Mouse (Mus musculus): ENCODE measurements at regions not wholly inside any gene's neighbourhood (a gene's known extent, or its start where the extent isn't known, plus 50 kb on each side); places are given as distances from the start of the nearest gene placed in this dataset.

DNA sequence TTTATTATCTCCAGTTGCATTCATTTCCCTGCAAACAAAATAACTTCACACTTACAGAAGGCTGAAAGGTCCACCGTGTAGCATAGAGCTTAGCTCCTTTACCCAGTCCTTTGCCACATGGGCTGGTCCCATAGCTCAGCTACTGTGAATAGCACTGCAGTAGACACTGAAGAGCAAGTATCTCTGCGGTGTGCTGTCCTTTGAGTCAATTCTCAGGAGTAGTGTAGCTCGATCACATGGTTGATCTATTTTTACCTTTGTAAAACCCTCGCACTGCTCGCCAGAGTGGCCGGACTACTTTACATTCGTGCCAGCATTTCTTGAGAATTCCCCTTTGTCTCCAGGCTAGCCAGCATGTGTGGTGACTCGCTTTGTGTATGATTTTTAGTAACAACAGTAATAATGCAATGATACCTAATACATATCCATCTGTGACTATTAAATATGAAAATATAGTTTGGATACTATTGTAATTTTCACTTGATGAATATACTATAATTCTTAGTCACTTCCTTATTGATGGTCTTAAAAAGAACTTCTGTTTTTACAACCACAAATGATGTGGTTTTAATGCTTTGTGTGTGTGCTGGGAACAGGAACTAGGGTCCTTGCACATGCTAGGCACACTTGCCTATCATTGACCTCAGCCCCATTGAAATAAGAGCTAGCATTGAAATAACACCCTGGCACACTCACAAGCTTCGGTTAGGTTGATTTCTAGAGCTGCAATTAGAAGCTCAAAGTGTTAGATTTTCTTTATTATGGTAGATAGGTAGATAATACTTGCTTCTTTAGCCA lies 257.7 kb upstream of the Atp11b start:
- Histone ChIP-seq H3K36me3 (ENCODE audit: control insufficient read depth, insufficient read depth, low read length) (no peaks in the 10 kb centered on the region), H3K9ac (ENCODE audit: low read length) (no peak overlapping the region), H3K4me2 (ENCODE audit: low read depth, low read length, severe bottlenecking) (no peak overlapping the region), H3K9me3 (ENCODE audit: control insufficient read depth, low read length) (no peaks in the 10 kb centered on the region), H3K4me1 (replicated peaks; ENCODE audit: control insufficient read depth, insufficient read depth, low read length) (no peaks in the 10 kb centered on the region), H3K27ac (ENCODE audit: low read depth, low read length) (no peak overlapping the region), H3K4me3 (ENCODE audit: low read depth, low read length) (no peak overlapping the region), H3K27me3 (ENCODE audit: control insufficient read depth, insufficient read depth, low read length) (no peaks in the 10 kb centered on the region)
- 84% methylated on average over 9 of the region's 9 CpGs for WGBS
- ATAC-seq (replicated peaks; ENCODE audit: low FRiP score), result no peak
- DNase-seq (ENCODE audit: low spot score), result no peak

GRCm38 (mm10) chr3:35510314-35510713 lies 243.6 kb upstream of the Atp11b start:
- H3K36me3 ChIP-seq (ENCODE audit: control insufficient read depth, insufficient read depth, low read length), result no peaks in the 10 kb centered on the region
- WGBS, result 69% methylated on average over 1 of the region's 1 CpGs
- DNase-seq (ENCODE audit: low spot score) (no peak), ATAC-seq (replicated peaks; ENCODE audit: low FRiP score) (no peak)
- no peak overlapping the region for H3K4me3 ChIP-seq (ENCODE audit: low read depth, low read length)
- no peak overlapping the region for H3K9ac ChIP-seq (ENCODE audit: low read length)
- no peak overlapping the region for H3K27ac ChIP-seq (ENCODE audit: low read depth, low read length)
- H3K27me3 ChIP-seq (ENCODE audit: control insufficient read depth, insufficient read depth, low read length), result no peaks in the 10 kb centered on the region
- H3K4me1 ChIP-seq (replicated peaks; ENCODE audit: control insufficient read depth, insufficient read depth, low read length), result no peaks in the 10 kb centered on the region
- no peak overlapping the region for H3K4me2 ChIP-seq (ENCODE audit: low read depth, low read length, severe bottlenecking)
- H3K9me3 ChIP-seq (ENCODE audit: control insufficient read depth, low read length), result no peaks in the 10 kb centered on the region

GRCm38 (mm10) chr3:35516517-35516916 lies 237.4 kb upstream of the Atp11b start:
- H3K4me3 ChIP-seq (ENCODE audit: low read depth, low read length), result no peak overlapping the region
- no peaks in the 10 kb centered on the region for H3K27me3 ChIP-seq (ENCODE audit: control insufficient read depth, insufficient read depth, low read length)
- 88% methylated on average over 4 of the region's 4 CpGs for WGBS
- H3K4me2 ChIP-seq (ENCODE audit: low read depth, low read length, severe bottlenecking), result no peak overlapping the region
- no peak overlapping the region for H3K9ac ChIP-seq (ENCODE audit: low read length)
- H3K4me1 ChIP-seq (replicated peaks; ENCODE audit: control insufficient read depth, insufficient read depth, low read length), result no peaks in the 10 kb centered on the region
- no peaks in the 10 kb centered on the region for H3K9me3 ChIP-seq (ENCODE audit: control insufficient read depth, low read length)
- H3K36me3 ChIP-seq (ENCODE audit: control insufficient read depth, insufficient read depth, low read length), result no peaks in the 10 kb centered on the region
- DNase-seq (ENCODE audit: low spot score) (no peak), ATAC-seq (replicated peaks; ENCODE audit: low FRiP score) (no peak)
- no peak overlapping the region for H3K27ac ChIP-seq (ENCODE audit: low read depth, low read length)

- Histone ChIP-seq H3K9me3 (ENCODE audit: control insufficient read depth, low read length) (no peaks in the 10 kb centered on the region), H3K27ac (ENCODE audit: low read depth, low read length) (no peak overlapping the region), H3K4me1 (replicated peaks; ENCODE audit: control insufficient read depth, insufficient read depth, low read length) (no peaks in the 10 kb centered on the region), H3K9ac (ENCODE audit: low read length) (no peak overlapping the region), H3K4me3 (ENCODE audit: low read depth, low read length) (no peak overlapping the region), H3K4me2 (ENCODE audit: low read depth, low read length, severe bottlenecking) (no peak overlapping the region), H3K27me3 (ENCODE audit: control insufficient read depth, insufficient read depth, low read length) (no peaks in the 10 kb centered on the region), H3K36me3 (ENCODE audit: control insufficient read depth, insufficient read depth, low read length) (no peaks in the 10 kb centered on the region)
- no peak for DNase-seq (ENCODE audit: low spot score)
- ATAC-seq (replicated peaks; ENCODE audit: low FRiP score), result no peak
- WGBS, result 66% methylated on average over 3 of the region's 3 CpGs
Observed at GRCm38 (mm10) chr3:35520131-35520530, 233.8 kb upstream of the Atp11b start.

DNA sequence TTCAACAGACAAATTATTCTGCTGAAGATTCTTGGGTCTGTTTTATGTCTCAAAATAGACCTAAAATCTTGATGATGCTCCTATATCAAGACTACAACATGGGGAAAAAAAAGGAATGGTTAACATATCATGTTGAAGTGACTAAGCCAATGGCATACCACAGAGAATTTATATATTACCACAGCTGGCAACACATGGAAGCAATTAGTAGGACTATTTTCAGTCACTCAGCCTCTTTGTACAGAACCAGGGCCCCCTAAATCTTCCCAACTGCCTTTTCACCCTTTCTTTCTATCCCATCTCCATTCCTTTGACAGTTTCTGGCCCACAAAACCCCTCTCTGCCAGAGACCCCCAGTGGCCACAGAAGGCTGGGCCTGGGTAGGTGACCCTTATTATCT lies 206.2 kb upstream of the Atp11b start:
- no peaks in the 10 kb centered on the region for H3K36me3 ChIP-seq (ENCODE audit: control insufficient read depth, insufficient read depth, low read length)
- H3K9me3 ChIP-seq (ENCODE audit: control insufficient read depth, low read length), result no peaks in the 10 kb centered on the region
- H3K27me3 ChIP-seq (ENCODE audit: control insufficient read depth, insufficient read depth, low read length), result no peaks in the 10 kb centered on the region
- H3K9ac ChIP-seq (ENCODE audit: low read length), result no peak overlapping the region
- no peak overlapping the region for H3K4me3 ChIP-seq (ENCODE audit: low read depth, low read length)
- no peak overlapping the region for H3K27ac ChIP-seq (ENCODE audit: low read depth, low read length)
- no peak overlapping the region for H3K4me2 ChIP-seq (ENCODE audit: low read depth, low read length, severe bottlenecking)
- DNase-seq (ENCODE audit: low spot score), result no peak
- no peak for ATAC-seq (replicated peaks; ENCODE audit: low FRiP score)
- H3K4me1 ChIP-seq (replicated peaks; ENCODE audit: control insufficient read depth, insufficient read depth, low read length), result no peaks in the 10 kb centered on the region

GRCm38 (mm10) chr3:35551791-35552190 lies 202.1 kb upstream of the Atp11b start:
- Histone ChIP-seq H3K4me2 (ENCODE audit: low read depth, low read length, severe bottlenecking) (no peak overlapping the region), H3K27me3 (ENCODE audit: control insufficient read depth, insufficient read depth, low read length) (no peaks in the 10 kb centered on the region), H3K9me3 (ENCODE audit: control insufficient read depth, low read length) (no peaks in the 10 kb centered on the region), H3K9ac (ENCODE audit: low read length) (no peak overlapping the region), H3K4me1 (replicated peaks; ENCODE audit: control insufficient read depth, insufficient read depth, low read length) (no peaks in the 10 kb centered on the region), H3K27ac (ENCODE audit: low read depth, low read length) (no peak overlapping the region), H3K4me3 (ENCODE audit: low read depth, low read length) (no peak overlapping the region), H3K36me3 (ENCODE audit: control insufficient read depth, insufficient read depth, low read length) (no peaks in the 10 kb centered on the region)
- ATAC-seq (replicated peaks; ENCODE audit: low FRiP score) (no peak), DNase-seq (ENCODE audit: low spot score) (no peak)
- 85% methylated on average over 9 of the region's 9 CpGs for WGBS

DNA sequence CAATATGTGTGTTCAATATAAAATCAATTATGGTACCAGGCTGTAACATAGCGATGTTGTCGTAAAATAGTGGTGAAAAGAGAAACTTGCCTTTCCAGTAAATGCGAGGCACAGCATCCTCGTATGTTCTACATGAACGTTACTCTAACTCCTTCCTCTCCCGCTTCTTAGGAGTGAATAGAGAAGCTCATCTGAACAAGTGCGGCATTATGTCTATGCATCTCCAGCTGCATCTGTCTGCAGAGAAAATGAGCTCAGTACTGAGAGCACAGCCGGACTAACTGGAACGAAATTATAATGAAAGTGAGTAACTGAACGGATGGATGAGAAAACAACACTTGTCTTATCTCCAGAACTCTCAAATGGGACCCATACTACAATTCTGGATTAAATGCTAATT lies 193.5 kb upstream of the Atp11b start:
- no peaks in the 10 kb centered on the region for H3K9me3 ChIP-seq (ENCODE audit: control insufficient read depth, low read length)
- no peak for DNase-seq (ENCODE audit: low spot score)
- no peak overlapping the region for H3K9ac ChIP-seq (ENCODE audit: low read length)
- H3K4me2 ChIP-seq (ENCODE audit: low read depth, low read length, severe bottlenecking), result no peak overlapping the region
- H3K27me3 ChIP-seq (ENCODE audit: control insufficient read depth, insufficient read depth, low read length), result no peaks in the 10 kb centered on the region
- 91% methylated on average over 10 of the region's 10 CpGs for WGBS
- ATAC-seq (replicated peaks; ENCODE audit: low FRiP score), result no peak
- 0 out of 2 replicates have a peak, but pooled peaks cover 2% of the 10 kb centered on the region for H3K4me1 ChIP-seq (replicated peaks; ENCODE audit: control insufficient read depth, insufficient read depth, low read length)
- no peaks in the 10 kb centered on the region for H3K36me3 ChIP-seq (ENCODE audit: control insufficient read depth, insufficient read depth, low read length)
- no peak overlapping the region for H3K27ac ChIP-seq (ENCODE audit: low read depth, low read length)
- H3K4me3 ChIP-seq (ENCODE audit: low read depth, low read length), result no peak overlapping the region

DNA sequence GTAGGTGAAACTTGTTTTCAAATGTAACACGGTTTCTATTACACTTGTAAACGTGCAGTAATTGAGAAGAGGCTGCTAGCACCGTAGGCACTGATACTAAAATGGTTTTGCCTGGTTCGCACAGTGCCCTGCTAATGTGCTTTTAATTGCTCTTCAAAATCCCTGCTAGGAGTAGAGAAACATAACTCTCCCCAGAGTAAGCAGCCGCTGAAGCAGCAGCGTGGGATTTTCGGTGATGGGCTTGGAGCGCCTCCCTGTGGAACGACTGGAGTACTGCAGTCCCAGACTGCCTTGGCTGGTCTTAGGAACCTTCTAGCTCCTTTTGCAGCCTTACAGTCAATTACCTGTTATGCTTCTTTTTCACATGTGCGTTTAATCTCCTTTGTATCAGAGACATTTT lies 179.5 kb upstream of the Atp11b start:
- Histone ChIP-seq H3K4me3 (ENCODE audit: low read depth, low read length) (no peak overlapping the region), H3K36me3 (ENCODE audit: control insufficient read depth, insufficient read depth, low read length) (no peaks in the 10 kb centered on the region), H3K27me3 (ENCODE audit: control insufficient read depth, insufficient read depth, low read length) (no peaks in the 10 kb centered on the region), H3K4me2 (ENCODE audit: low read depth, low read length, severe bottlenecking) (no peak overlapping the region), H3K27ac (ENCODE audit: low read depth, low read length) (no peak overlapping the region), H3K4me1 (replicated peaks; ENCODE audit: control insufficient read depth, insufficient read depth, low read length) (no peaks in the 10 kb centered on the region), H3K9me3 (ENCODE audit: control insufficient read depth, low read length) (no peaks in the 10 kb centered on the region), H3K9ac (ENCODE audit: low read length) (no peak overlapping the region)
- WGBS, result 14% methylated on average over 10 of the region's 10 CpGs
- 0 out of 2 replicates have a peak, but pooled peaks have one; percentile 55 for ATAC-seq (replicated peaks; ENCODE audit: low FRiP score)
- peak; percentile 84 for DNase-seq (ENCODE audit: low spot score)

All from forebrain, embryonic 11.5 days (tissue).